Mouse (Mus musculus) intestine, embryonic 15.5 days (tissue): ENCODE results near the gene Stk24. TPM values are rescaled to one million over a fixed set of nuclear protein-coding genes. Genes with fewer than 3 reads are reported as not detected.

Experiments
- ATAC-seq: fragments of 200-750 bp; cut with Nextera tagmentation; 2 replicates; pipeline ENCODE4 v1.8.0; 2017; ENCODE audit warnings: moderate TSS enrichment, moderate library complexity
- H3K27ac ChIP-seq: fragments of 300-500 bp; sonication (generic); 2 replicates; pipeline ENCODE4 v1.5.1; 2015; ENCODE audit warnings: mild to moderate bottlenecking, inconsistent platforms
- H3K27me3 ChIP-seq: fragments of 300-500 bp; sonication (generic); replicated peaks from 2 replicates; pipeline ENCODE4 v1.6.1; 2015; ENCODE audit warnings: inconsistent platforms
- H3K36me3 ChIP-seq: fragments of 300-500 bp; sonication (generic); 2 replicates; pipeline ENCODE4 v1.6.1; 2015; ENCODE audit warnings: inconsistent platforms
- H3K4me1 ChIP-seq: fragments of 300-500 bp; sonication (generic); replicated peaks from 2 replicates; pipeline ENCODE4 v1.6.1; 2015; ENCODE audit warnings: inconsistent platforms
- H3K4me2 ChIP-seq: fragments of 300-500 bp; sonication (generic); replicated peaks from 2 replicates; pipeline ENCODE4 v1.6.1; 2015; ENCODE audit warnings: mild to moderate bottlenecking, inconsistent platforms
- H3K4me3 ChIP-seq: fragments of 300-500 bp; sonication (generic); replicated peaks from 2 replicates; pipeline ENCODE4 v1.5.1; 2015; ENCODE audit warnings: inconsistent platforms
- H3K9ac ChIP-seq: fragments of 300-500 bp; sonication (generic); 2 replicates; pipeline ENCODE4 v1.6.1; 2015; ENCODE audit warnings: inconsistent platforms
- H3K9me3 ChIP-seq: fragments of 300-500 bp; sonication (generic); 2 replicates; pipeline ENCODE4 v1.6.1; 2016; ENCODE audit warnings: inconsistent platforms
- whole genome bisulfite sequencing: fragments of 180-500 bp; shearing (Covaris S2); methylation state at CpG from one replicate; pipeline ENCODE4 v1.1.7; 2015; 5-methylcytosine and 5-hydroxymethylcytosine counted together
- polyA plus RNA-seq: library from polyadenylated mRNA; unstranded; fragments of >200 nt; fragmentation: Nextera tagmentation; extraction: Ambion mirVana; gene quantifications from 2 replicates; pipeline ENCODE4 v1.2.1, GENCODE M21; 2015

The Stk24 gene
- polyA plus RNA-seq, 1 experiment from 2014 or later: 43.7 TPM

DNA sequence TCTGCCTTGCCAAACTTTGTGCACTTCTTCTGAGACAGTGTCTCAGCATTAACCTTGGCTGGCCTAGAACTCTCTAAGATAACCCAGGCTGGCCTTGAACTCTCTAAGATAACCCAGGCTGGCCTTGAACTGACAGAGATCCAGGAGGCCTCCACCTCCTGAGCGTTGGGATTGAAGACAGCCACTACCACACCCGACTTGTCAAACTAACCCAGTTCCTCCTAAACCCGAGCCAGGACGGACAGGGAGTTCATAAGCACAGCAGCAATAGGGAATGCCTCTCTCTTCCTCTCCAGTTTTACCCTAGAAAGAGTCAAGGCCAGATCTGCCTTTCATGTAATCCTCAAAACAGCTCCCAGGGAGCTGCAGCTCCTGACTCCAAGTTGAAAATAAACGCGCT, 3.2 kb downstream of the Stk24 start:
- ATAC-seq: no peak
- 48% methylated on average over 6 of the region's 6 CpGs for WGBS
- no peaks in the 10 kb centered on the region for H3K27me3 ChIP-seq
- H3K36me3 ChIP-seq: no peaks in the 10 kb centered on the region
- H3K4me3 ChIP-seq: no peak overlapping the region
- H3K27ac ChIP-seq: no peak overlapping the region
- peak overlapping the region; percentile 18 for H3K4me2 ChIP-seq
- peaks cover 31% of the 10 kb centered on the region for H3K4me1 ChIP-seq
- no peak overlapping the region for H3K9ac ChIP-seq
- no peaks in the 10 kb centered on the region for H3K9me3 ChIP-seq

GRCm38 (mm10) chr14:121373901-121374300, 5.9 kb downstream of the Stk24 start:
- H3K4me3 ChIP-seq: no peak overlapping the region
- no peak overlapping the region for H3K4me2 ChIP-seq
- H3K9ac ChIP-seq: no peak overlapping the region
- H3K27me3 ChIP-seq: no peaks in the 10 kb centered on the region
- H3K27ac ChIP-seq: no peak overlapping the region
- peaks cover 39% of the 10 kb centered on the region for H3K4me1 ChIP-seq
- H3K9me3 ChIP-seq: no peaks in the 10 kb centered on the region
- ATAC-seq: no peak
- no peaks in the 10 kb centered on the region for H3K36me3 ChIP-seq
- WGBS: 72% methylated on average over 4 of the region's 4 CpGs

GRCm38 (mm10) chr14:121373020-121373419, 6.8 kb downstream of the Stk24 start:
- H3K27me3 ChIP-seq: no peaks in the 10 kb centered on the region
- ATAC-seq: no peak
- no peak overlapping the region for H3K4me3 ChIP-seq
- no peak overlapping the region for H3K27ac ChIP-seq
- H3K4me2 ChIP-seq: no peak overlapping the region
- WGBS: 85% methylated on average over 9 of the region's 9 CpGs
- no peak overlapping the region for H3K9ac ChIP-seq
- peaks cover 48% of the 10 kb centered on the region for H3K4me1 ChIP-seq
- no peaks in the 10 kb centered on the region for H3K9me3 ChIP-seq
- no peaks in the 10 kb centered on the region for H3K36me3 ChIP-seq

DNA sequence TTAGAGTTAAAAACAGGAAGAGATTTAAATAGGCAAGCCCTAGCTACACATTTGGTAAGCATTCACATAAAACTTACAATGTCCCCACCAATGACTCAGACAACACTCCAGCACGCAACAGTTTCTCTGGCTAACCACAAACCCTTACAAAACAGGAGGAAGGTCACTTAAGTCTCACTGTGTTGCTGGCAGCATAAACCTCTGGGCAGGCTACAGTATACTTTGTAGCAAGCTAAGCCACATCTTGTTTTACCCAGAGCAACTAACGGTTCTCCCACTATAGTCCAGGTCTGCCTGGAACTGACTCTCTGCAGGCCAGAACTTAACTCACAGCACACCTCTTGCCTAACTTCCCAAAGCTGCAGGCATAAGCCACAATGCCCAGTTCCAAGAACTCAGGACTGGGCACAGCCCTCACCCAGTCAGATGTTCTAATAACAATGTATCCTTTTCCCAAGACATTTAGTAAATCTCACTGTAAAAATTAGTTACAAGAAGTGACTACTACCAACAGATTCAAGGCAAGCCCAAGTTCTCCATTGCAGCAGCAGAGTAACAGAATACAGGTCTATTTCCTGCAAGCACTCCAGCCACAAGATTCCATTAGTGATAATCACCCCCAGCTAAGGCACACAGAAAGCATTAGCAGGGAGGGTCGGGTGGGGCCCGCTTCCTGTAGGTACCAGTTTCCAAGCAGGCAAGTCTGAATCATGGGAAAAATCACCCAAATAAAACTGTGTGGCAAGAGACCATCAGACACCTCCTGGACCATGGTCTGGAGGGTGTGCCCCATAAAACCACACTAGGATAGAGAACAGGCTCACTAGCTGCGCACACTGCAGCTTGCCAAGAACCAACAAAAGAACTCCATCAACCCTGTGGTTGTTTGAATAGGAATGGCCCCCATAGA, 7.6 kb downstream of the Stk24 start:
- no peak for ATAC-seq
- no peak overlapping the region for H3K4me2 ChIP-seq
- no peak overlapping the region for H3K9ac ChIP-seq
- no peak overlapping the region for H3K4me3 ChIP-seq
- H3K27me3 ChIP-seq: no peaks in the 10 kb centered on the region
- no peaks in the 10 kb centered on the region for H3K36me3 ChIP-seq
- peak overlapping the region; percentile 0; the same call in 1 of the 2 replicates for H3K27ac ChIP-seq
- no peaks in the 10 kb centered on the region for H3K9me3 ChIP-seq
- peaks cover 50% of the 10 kb centered on the region for H3K4me1 ChIP-seq
- WGBS: 74% methylated on average over 5 of the region's 5 CpGs

DNA sequence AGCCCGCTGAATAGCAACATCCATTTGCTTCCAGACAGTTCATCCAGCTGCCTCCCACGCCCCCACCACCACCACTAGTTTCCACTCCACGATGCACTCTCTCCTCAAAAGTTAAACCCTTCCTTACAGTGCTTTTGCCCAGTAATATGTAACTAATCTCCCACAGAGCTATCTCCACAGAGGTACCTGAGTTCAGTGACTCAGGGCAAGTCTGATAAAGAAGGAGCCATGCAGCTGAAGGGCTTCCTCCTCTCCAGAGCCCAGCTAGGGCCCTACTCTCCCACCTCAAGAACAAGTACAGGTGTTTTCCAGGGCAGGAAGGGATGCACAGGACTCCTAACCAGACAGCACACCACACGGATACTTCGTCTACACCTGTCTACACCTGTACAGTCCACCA, 10.4 kb downstream of the Stk24 start:
- 53% methylated on average over 5 of the region's 5 CpGs for WGBS
- ATAC-seq: peak; percentile 42
- Histone ChIP-seq H3K4me2 (peak overlapping the region; percentile 25), H3K36me3 (no peaks in the 10 kb centered on the region), H3K27ac (peak overlapping the region; percentile 34; the same call in 1 of the 2 replicates), H3K27me3 (no peaks in the 10 kb centered on the region), H3K9ac (no peak overlapping the region), H3K9me3 (no peaks in the 10 kb centered on the region), H3K4me1 (peaks cover 62% of the 10 kb centered on the region), H3K4me3 (no peak overlapping the region)

DNA sequence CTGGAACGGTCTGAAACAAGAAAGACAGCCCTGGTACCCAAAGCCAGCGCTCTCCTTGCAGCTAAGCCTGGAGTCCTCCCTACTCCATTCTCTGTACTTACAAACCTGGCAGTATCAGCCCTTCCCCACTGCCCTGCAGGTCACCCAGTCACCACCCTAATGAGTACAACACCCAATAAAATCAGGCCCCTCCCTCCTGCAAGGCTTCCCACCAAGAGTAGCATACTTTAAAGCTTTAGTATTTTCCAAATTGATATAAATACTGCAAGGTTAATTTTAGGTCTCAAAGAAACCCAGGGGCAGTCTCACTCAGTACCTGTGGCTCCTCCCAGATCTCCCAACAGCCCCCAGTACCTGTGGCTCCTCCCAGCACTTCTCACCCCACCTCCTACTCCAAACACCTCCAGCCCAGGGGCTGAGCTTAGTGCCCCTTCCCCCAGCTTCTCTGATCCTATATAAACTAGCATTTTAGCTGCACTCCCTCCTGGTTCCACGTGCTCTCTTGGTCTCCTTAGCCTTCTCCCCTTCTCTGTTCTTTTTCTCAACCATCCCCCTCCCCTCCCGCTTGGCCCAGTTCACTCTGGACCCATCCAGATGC, 11.6 kb downstream of the Stk24 start:
- no peak overlapping the region for H3K9ac ChIP-seq
- no peaks in the 10 kb centered on the region for H3K36me3 ChIP-seq
- peaks cover 56% of the 10 kb centered on the region for H3K4me1 ChIP-seq
- H3K27me3 ChIP-seq: no peaks in the 10 kb centered on the region
- peak overlapping the region; percentile 24 for H3K27ac ChIP-seq
- peak overlapping the region; percentile 9 for H3K4me2 ChIP-seq
- no peak overlapping the region for H3K4me3 ChIP-seq
- ATAC-seq: peak; percentile 53
- no peaks in the 10 kb centered on the region for H3K9me3 ChIP-seq
- WGBS: 28% methylated on average over 4 of the region's 4 CpGs

GRCm38 (mm10) chr14:121365991-121366728, 13.7 kb downstream of the Stk24 start:
- 43% methylated on average over 17 of the region's 17 CpGs for WGBS
- peak; percentile 39 for ATAC-seq
- Histone ChIP-seq H3K27me3 (no peaks in the 10 kb centered on the region), H3K36me3 (no peaks in the 10 kb centered on the region), H3K4me3 (no peak overlapping the region; the same call in 1 of the 2 replicates), H3K27ac (peak overlapping the region; percentile 34), H3K4me1 (peaks cover 59% of the 10 kb centered on the region), H3K9me3 (no peaks in the 10 kb centered on the region), H3K9ac (no peak overlapping the region), H3K4me2 (peak overlapping the region; percentile 43)

DNA sequence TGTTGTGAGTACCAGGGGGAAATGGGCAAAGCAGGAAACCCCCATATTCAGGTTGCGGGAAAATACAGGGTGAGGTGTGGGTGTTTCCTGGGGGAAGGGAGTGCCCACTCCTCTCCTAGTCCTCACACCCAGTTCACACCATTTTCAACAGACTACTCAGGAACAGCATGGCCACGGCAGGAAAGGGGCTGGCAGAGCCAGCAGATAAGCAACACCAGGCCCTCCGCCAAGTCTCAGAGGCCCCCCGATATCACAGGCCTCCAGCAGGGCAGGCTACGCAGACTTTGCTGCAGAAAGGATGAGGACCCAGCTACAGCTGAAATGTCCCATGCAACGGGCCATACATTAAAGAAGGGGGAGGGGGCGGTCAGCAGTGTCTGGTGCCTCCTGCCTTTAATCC, 14.4 kb downstream of the Stk24 start:
- Histone ChIP-seq H3K4me2 (peak overlapping the region; percentile 43; the same call in 1 of the 2 replicates), H3K27ac (peak overlapping the region; percentile 34), H3K4me3 (no peak overlapping the region), H3K27me3 (no peaks in the 10 kb centered on the region), H3K4me1 (peaks cover 67% of the 10 kb centered on the region), H3K9me3 (no peaks in the 10 kb centered on the region), H3K9ac (no peak overlapping the region), H3K36me3 (no peaks in the 10 kb centered on the region)
- peak; percentile 6; the same call in 1 of the 2 replicates for ATAC-seq
- WGBS: 52% methylated on average over 7 of the region's 7 CpGs

DNA sequence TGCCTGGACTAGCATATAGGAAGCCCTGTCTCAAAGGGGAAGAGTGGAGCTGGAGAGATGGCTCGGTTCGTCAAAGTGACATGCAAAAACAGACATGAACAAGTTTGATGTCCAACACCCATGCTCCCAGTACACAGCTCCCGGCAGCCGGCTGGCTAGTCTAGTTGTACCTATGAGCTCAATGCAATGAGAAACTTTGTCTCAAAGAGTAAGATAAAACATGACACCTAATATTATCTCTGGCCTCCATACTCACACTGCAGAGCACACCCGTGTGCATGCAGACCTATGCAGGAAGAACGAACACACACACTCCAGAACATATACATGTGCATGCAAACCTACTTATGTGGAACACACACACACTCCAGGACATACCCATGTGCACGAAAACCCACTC, 15.5 kb downstream of the Stk24 start:
- Histone ChIP-seq H3K4me3 (no peak overlapping the region), H3K9ac (no peak overlapping the region), H3K27ac (no peak overlapping the region), H3K4me2 (no peak overlapping the region), H3K27me3 (no peaks in the 10 kb centered on the region), H3K4me1 (peaks cover 73% of the 10 kb centered on the region), H3K36me3 (no peaks in the 10 kb centered on the region), H3K9me3 (no peaks in the 10 kb centered on the region)
- no peak for ATAC-seq
- WGBS: 93% methylated on average over 7 of the region's 7 CpGs

GRCm38 (mm10) chr14:121361319-121362114, 18.3 kb downstream of the Stk24 start:
- Histone ChIP-seq H3K4me3 (no peak overlapping the region), H3K9ac (no peak overlapping the region), H3K4me1 (peaks cover 71% of the 10 kb centered on the region), H3K27ac (no peak overlapping the region), H3K36me3 (no peaks in the 10 kb centered on the region), H3K4me2 (no peak overlapping the region), H3K9me3 (no peaks in the 10 kb centered on the region), H3K27me3 (no peaks in the 10 kb centered on the region)
- ATAC-seq: peak; percentile 51
- WGBS: 61% methylated on average over 17 of the region's 17 CpGs

DNA sequence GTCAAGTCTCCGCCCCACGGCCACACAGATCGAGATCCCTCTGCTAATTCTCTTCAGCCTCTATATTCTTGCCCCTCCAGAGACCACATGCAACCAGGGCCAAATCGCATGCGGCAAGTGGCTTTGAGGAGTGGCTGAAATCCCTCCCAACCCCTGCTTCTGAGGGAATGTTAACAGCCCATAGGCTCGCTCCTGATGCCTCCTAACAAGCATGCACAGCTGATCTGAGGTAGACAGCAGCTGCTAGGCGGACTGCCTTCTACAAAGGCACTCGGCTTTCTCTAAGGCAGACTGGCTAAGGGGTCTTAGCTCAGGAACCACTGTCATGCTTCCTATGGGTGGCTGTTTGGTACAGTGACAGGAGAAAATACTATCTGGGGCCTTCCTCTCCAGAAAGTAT, 20.0 kb downstream of the Stk24 start:
- no peak overlapping the region for H3K27ac ChIP-seq

More for the DNA sequence above, 20.0 kb downstream of the Stk24 start:
- no peaks in the 10 kb centered on the region for H3K9me3 ChIP-seq
- WGBS: 73% methylated on average over 8 of the region's 8 CpGs
- no peak for ATAC-seq
- H3K27me3 ChIP-seq: no peaks in the 10 kb centered on the region
- no peak overlapping the region for H3K4me2 ChIP-seq
- H3K9ac ChIP-seq: no peak overlapping the region
- H3K36me3 ChIP-seq: no peaks in the 10 kb centered on the region
- no peak overlapping the region for H3K4me3 ChIP-seq
- H3K4me1 ChIP-seq: peaks cover 67% of the 10 kb centered on the region
